Mouse (Mus musculus) bone marrow macrophage, adult 2 months (primary cell): ENCODE results near the gene Pde4a.

Experiments
- CTCF ChIP-seq: IDR thresholded peaks from 2 replicates; pipeline ENCODE4 v1.5.1; 2012; ENCODE audit warnings: low read depth, mild to moderate bottlenecking, low read length, moderate library complexity
- POLR2A ChIP-seq: IDR thresholded peaks from 2 replicates; pipeline ENCODE4 v1.6.1; 2012; ENCODE audit warnings: mild to moderate bottlenecking, low read depth, low read length, borderline replicate concordance

DNA sequence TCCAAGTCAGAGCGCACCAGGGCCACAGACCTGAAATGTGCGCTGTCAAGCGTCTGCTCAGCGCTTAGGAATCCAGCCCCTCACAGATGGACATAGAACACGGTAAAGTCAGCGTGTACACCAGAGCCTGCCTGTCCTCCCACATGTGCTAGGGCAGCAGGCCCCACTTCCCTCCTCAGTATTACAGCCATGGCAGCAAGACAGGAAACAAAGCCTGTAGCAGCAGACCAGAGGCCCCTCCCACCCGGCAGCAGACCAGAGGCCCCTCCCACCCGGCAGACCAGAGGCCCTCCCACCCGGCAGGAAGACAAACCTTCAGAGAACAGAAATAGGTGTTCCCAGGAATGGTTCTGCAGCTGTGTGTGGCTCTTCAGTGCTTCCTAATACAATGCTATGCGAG, 18.8 kb upstream of the Pde4a start:
- TF ChIP-seq CTCF (no peak), POLR2A (no peak)
